Mouse (Mus musculus): ENCODE measurements at regions not wholly inside any gene's neighbourhood (a gene's known extent, or its start where the extent isn't known, plus 50 kb on each side); places are given as distances from the start of the nearest gene placed in this dataset.

GRCm38 (mm10) chr8:92065554-92066239, 263.8 kb upstream of the Irx3 start:
- TF ChIP-seq CTCF (IDR thresholded peaks at IDR 0.05) = no peak
- TF ChIP-seq EP300 (IDR thresholded peaks at IDR 0.05) = no peak

Data from lung, postnatal 0 days (tissue).